Mouse (Mus musculus) gastrocnemius, adult 8-10 months (tissue): ENCODE measurements around the gene Camp. TPM values are rescaled to one million over a fixed set of nuclear protein-coding genes. Genes with fewer than 3 reads are reported as not detected.
"Not testable (repeated sequence)": the region's sequence is repeated elsewhere in the genome, so short reads cannot be mapped to it uniquely, and the experiment has no call there.

Experiments
- DNase-seq, 2 experiments: peaks; one replicate each; pipeline ENCODE4 v3.0.0; 2022; ENCODE audit warnings: low spot score in 2 of 2
- microRNA-seq: library from miRNA; unstranded; fragments of <30 nt; microRNA quantifications from one replicate; pipeline ENCODE4 v1.2.0, GENCODE M21; 2022
- total RNA-seq, 4 experiments: library from RNA; stranded (reverse); gene quantifications; 2 replicates each; pipeline ENCODE4 v1.2.4; 2022

Camp gene
- total RNA-seq, 4 experiments from 2014 or later = not detected

GRCm38 (mm10) chr9:109854341-109854740 lies 4.9 kb upstream of the Camp start:
- DNase-seq = no peak

DNA sequence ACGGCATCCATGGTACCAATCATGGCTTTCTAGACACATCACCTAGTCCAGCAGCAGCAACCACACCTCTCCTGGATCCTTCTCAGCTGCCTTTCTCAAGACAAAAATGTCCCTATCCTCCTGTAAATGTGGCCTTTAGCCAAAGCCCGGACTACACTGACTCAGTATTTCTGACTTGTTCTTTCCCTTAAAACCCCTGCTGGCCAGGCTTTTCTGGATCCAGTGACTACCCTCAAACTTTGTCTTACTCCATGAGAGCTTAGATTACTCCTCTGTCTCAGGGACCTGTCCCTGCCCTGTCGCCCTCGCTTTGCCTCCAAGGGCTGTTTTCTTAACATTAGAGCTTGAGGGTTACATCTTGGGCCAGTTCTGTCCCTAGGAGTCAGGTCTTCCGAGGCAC lies 682 bp upstream of the Camp start:
- no peak for DNase-seq

DNA sequence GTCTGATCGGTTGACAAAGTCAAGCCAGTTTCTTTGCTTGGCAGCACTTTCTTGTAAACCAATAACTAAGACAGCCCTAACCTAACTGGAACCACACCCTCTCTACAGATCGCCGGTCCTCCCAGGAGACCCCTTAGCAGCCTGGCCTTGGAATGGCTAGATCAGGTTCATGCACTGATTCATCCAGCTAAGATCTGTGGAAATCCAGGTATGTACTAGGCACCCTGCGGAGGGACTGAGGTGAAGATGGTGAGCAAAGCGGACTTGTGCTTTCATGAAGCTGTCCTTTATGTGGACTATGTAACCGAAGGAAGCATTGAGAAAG lies 16.4 kb downstream of the Camp start:
- DNase-seq = no peak

DNA sequence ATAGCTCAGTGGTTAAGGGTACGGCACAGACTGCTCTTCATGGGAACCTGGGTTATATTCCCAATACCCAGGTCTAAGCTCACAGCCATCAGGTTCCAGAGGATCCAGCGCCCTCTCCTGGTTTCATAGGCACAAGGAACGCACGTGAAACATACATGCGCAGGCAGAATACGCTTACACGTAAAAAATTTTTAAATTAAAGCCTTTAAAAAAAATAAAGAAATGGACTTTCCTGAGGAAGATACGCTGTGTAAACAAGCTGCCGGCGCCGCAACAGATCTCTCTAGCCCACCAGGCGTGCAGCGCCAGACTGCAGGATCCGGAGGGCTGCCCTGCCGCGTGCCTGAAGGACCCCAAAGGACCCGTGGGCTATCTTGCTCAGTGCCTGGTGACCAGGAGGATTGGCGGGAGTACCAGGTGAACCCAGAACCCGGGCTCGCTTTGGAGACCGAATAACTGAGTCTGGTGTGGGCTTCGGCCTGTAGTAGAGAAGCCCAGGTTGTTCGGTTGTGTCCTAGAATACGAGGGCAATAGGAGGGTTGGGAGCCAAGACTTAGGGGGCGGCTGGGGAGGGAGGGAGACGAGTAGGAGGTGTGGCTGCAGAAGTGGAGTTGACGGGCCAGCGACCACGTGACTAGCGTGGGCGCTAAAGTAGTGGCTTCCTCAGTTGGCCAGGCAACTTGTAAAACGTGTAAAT lies 16.9 kb downstream of the Camp start, which contains the start of gene Nme6:
Nme6 (plus strand) TSS at position 359 of the 697 bp plus-strand sequence.
- DNase-seq = peak; percentile 71 to 76

DNA sequence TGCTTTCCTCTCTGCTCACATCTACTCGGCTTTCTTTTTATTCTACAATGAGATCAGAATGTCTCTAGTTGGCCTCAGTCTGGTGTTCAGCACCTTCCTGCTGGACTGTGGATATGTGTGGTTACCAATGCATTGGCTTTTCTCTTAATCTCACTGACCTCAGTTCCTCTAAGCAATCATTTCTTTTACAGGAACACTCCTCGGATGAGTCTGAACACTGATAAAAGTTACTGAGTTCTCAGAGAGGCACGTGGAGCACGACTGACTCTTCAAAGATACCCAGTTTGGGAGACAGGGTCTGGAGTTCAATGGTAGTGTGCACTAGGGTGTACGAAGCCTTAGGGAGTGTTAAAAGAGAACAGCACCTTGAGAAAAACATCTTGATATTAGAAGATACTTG lies 23.2 kb downstream of the Camp start:
- no peak for DNase-seq

DNA sequence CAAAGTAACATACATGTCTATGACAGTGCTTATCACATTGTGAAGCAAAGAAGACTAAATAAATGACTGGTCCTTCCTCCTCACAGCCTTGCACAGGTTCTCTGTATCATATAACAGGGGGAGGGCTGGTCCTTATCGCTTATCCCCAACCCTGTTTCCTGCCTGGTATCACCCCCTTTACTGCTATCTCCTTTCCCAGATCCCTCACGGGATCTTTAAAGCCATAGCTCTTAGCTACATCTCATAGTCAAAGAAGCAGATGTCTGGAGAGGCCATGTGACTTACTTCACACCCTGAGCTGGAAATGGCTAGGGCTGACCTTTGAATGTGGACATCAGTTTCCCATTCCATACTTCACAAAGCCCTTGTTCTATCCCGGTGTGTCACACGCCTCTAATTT lies 23.7 kb downstream of the Camp start:
- DNase-seq = no peak

GRCm38 (mm10) chr9:109816341-109816740 lies 33.1 kb downstream of the Camp start:
- DNase-seq = no peak

GRCm38 (mm10) chr9:109813424-109813823 lies 36.0 kb downstream of the Camp start:
- DNase-seq = no peak

DNA sequence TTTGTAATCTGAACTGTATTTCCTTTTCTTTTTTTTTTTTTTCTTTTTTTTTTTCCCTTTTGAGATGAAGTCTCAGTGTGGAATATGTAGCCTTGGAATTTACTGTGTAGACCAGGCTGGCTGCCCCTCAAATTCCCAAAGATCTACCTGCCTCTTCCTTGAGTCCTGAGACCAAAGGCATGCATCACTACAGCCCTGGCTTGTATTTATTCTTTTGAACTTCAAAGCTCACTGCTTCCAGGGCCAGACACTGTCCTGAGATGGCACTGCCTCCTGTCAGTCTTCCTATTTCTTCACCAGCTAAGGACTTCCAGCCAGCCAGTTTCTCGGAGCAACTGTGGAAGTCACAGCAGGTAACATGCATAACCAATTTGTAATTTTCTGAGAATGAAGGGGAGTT lies 37.4 kb downstream of the Camp start, which contains the start of gene Spink8:
Spink8 (plus strand) TSS at position 301 of the 400 bp plus-strand sequence.
- no peak for DNase-seq

DNA sequence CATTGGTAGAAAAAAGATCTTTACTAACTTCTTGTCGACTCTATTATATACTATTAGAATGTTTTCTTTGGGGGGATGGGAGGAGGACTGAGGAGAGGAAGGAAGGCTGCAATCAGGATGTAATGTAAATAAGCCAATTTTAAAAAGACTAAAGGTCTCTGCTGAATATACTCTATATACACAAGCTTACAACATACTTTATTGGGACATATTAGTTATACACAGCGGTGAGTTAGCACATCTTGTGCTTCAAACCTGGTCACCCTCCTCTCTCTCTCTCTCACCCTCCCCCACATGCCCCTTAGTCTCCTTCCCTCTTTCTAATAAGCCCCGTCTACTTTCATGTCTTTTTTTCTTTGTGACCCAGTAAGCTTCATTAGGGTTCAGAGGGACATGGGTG lies 41.5 kb downstream of the Camp start:
- DNase-seq = no peak

DNA sequence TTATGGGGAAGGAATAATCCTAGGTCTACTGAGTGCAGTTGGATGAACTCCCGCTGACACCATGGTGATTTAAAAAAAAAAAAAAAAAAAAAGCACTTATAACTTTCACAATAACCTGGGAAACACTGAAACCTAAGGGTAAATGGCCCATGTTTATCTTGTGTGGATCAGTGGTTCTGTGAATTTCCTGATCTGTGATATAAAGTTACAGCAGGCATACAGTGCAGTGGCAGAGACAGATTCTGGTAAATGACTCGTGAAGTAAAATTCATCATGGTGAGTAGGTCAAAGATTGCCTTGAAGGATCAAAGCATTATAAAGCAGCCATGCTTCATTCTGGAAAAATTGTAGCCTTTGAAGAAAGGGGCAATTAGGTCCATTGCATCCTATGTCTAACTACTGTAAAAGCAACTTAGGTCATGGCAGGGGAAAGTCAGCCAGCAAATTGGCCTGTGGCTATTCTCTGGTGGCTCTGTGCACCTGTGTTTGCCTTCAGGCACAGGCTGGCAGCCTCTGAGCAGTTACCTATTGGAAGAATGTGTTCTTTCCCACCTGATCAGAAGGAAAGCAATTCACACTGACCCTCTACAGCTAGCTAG lies 42.6 kb downstream of the Camp start:
- no peak for DNase-seq

DNA sequence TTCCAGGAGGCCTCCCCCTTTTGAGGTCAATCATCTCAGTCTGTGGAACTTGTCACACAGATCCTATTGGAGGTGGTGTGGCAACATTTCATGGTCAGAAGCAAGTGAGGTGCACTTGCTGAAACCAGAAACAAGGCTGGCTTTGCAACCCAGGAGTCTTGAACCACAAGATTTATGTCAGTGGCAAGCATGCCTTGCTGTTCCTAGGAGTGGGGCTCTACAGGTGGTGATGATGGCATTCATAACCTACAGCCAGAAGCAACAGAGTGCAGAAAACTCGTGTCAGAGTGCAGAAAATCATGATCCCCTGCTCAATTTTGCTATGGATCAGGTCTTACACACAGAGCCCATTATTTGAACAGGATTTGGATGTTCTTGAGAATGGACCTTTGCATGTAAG lies 43.2 kb downstream of the Camp start:
- no peak for DNase-seq

GRCm38 (mm10) chr9:109805596-109805995 lies 43.8 kb downstream of the Camp start:
- DNase-seq = not testable (repeated sequence)

DNA sequence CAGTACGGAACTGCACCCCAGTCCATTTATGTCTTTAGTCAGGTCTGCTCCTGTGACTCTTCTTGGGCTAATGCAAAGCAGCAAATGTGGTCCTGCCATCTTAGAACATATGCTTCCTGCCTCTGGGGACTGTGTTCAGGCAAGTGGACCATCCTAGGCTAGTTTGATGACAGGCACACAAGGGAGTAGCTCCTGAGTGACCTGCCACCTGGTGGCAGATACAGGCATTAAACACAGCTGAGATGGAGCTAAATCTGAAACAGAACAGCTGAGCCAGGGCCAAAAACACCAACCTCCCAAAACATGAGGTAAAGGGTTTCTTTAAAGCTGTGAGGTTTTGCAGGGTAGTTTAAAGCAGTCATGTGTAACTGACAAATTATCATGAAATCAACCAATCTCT lies 51.4 kb downstream of the Camp start:
- no peak for DNase-seq

Small RNAs within 50 kb of the gene (microRNA-seq; reads per million reads assigned to microRNA genes)
- not detected for gene Mir7089

Other genes with a start within 250 kb of the Camp start
- gene Fbxw24, start 223.6 kb downstream of the Camp start, total RNA-seq = not detected
- not detected for gene Fbxw25, start 185.0 kb downstream of the Camp start, total RNA-seq
- not detected for gene Fbxw18, start 146.9 kb downstream of the Camp start, total RNA-seq
- not detected for gene Fbxw26, start 103.5 kb downstream of the Camp start, total RNA-seq
- not detected for gene Fbxw27, start 58.9 kb downstream of the Camp start, total RNA-seq
- gene Spink8, start 37.3 kb downstream of the Camp start, total RNA-seq = not detected
- 10 to 100 TPM; 29.2 to 35.4 (median 33.5) TPM for gene Nme6, start 16.9 kb downstream of the Camp start, total RNA-seq
- gene Cdc25a, start 26.0 kb upstream of the Camp start, total RNA-seq = 1 to 10 TPM; 4.1 to 5.7 (median 4.6) TPM
- 100 to 1,000 TPM; 475 to 623 (median 599) TPM for gene Map4, start 81.8 kb upstream of the Camp start, total RNA-seq